Mouse (Mus musculus) megakaryocyte, embryonic 14.5 days (primary cell): ENCODE results near the gene Rps6kc1.

Experiments used
- FLI1 ChIP-seq: IDR thresholded peaks from 2 replicates; pipeline ENCODE4 v1.6.1; 2012; ENCODE audit warnings: low read length, inconsistent platforms, mixed read lengths
- GATA1 ChIP-seq: IDR thresholded peaks from 3 replicates; pipeline ENCODE4 v1.6.1; 2012; ENCODE audit warnings: mixed read lengths, low read length, inconsistent platforms, borderline replicate concordance

DNA sequence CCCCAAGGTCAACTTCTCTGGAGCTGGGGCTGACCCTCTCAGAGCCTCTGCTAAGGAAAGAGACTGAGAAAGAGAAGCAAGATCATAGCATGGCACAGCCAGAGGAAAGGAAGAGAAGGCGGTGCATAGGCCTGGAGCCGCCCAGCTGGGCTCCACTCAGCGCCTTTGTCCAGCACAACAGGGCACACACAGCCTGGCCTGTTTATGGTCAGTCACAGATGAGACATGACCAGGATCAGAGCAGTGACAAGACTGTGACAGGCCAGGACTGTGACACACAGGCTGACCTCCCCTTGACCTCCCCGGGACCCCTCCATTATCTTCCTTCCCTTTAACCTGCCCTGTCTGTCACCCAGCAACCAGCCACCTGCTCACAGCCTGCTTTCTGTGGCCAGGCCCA, 249.8 kb downstream of the Rps6kc1 start:
- TF ChIP-seq GATA1 (no peak), FLI1 (no peak)
